Mouse (Mus musculus): Measurements from ENCODE around the gene Otud3. TPM values are rescaled to one million over a fixed set of nuclear protein-coding genes. Genes with fewer than 3 reads are reported as not detected.

Otud3 gene
- polyA plus RNA-seq, 1 experiment = 1.7 TPM

GRCm38 (mm10) chr4:138938495-138939269 lies 24.9 kb upstream of the Otud3 start:
- Histone ChIP-seq H3K36me3 (replicated peaks; ENCODE audit: low read length) (no peaks in the 10 kb centered on the region), H3K4me1 (peaks cover 6% of the 10 kb centered on the region), H3K4me3 (replicated peaks) (no peak overlapping the region), H3K27me3 (replicated peaks) (peaks cover 28% of the 10 kb centered on the region), H3K9me3 (no peaks in the 10 kb centered on the region)
- TF ChIP-seq FLI1 (IDR thresholded peaks at IDR 0.05; ENCODE audit: low read length) (no peak), GATA1 (IDR thresholded peaks at IDR 0.05; ENCODE audit: borderline replicate concordance, low read length) (no peak)

GRCm38 (mm10) chr4:138934456-138935145 lies 20.9 kb upstream of the Otud3 start:
- no peaks in the 10 kb centered on the region for H3K4me1 ChIP-seq

GRCm38 (mm10) chr4:138933862-138934261 lies 20.1 kb upstream of the Otud3 start:
- TF ChIP-seq FLI1 (IDR thresholded peaks at IDR 0.05; ENCODE audit: low read length) (no peak), GATA1 (IDR thresholded peaks at IDR 0.05; ENCODE audit: borderline replicate concordance, low read length) (no peak)
- H3K9me3 ChIP-seq = no peaks in the 10 kb centered on the region
- H3K36me3 ChIP-seq (replicated peaks; ENCODE audit: low read length) = no peaks in the 10 kb centered on the region
- H3K4me1 ChIP-seq = no peaks in the 10 kb centered on the region
- H3K27me3 ChIP-seq (replicated peaks) = peaks cover 18% of the 10 kb centered on the region
- no peak overlapping the region for H3K4me3 ChIP-seq (replicated peaks)

More at GRCm38 (mm10) chr4:138934456-138935145, 20.9 kb upstream of the Otud3 start:
- H3K4me3 ChIP-seq (replicated peaks) = no peak overlapping the region
- no peaks in the 10 kb centered on the region for H3K9me3 ChIP-seq
- no peaks in the 10 kb centered on the region for H3K36me3 ChIP-seq (replicated peaks; ENCODE audit: low read length)
- peaks cover 22% of the 10 kb centered on the region for H3K27me3 ChIP-seq (replicated peaks)
- TF ChIP-seq FLI1 (IDR thresholded peaks at IDR 0.05; ENCODE audit: low read length) (no peak), GATA1 (IDR thresholded peaks at IDR 0.05; ENCODE audit: borderline replicate concordance, low read length) (no peak)

- H3K27me3 ChIP-seq (replicated peaks) = peaks cover 37% of the 10 kb centered on the region
- H3K4me1 ChIP-seq = peaks cover 6% of the 10 kb centered on the region
- H3K9me3 ChIP-seq = no peaks in the 10 kb centered on the region
- no peak for TF ChIP-seq GATA1 (IDR thresholded peaks at IDR 0.05; ENCODE audit: borderline replicate concordance, low read length)
- no peak for TF ChIP-seq FLI1 (IDR thresholded peaks at IDR 0.05; ENCODE audit: low read length)
- no peaks in the 10 kb centered on the region for H3K36me3 ChIP-seq (replicated peaks; ENCODE audit: low read length)
- no peak overlapping the region for H3K4me3 ChIP-seq (replicated peaks)
Observed at GRCm38 (mm10) chr4:138925561-138925960, 11.8 kb upstream of the Otud3 start.

GRCm38 (mm10) chr4:138922131-138922459 lies 8.3 kb upstream of the Otud3 start:
- Histone ChIP-seq H3K4me3 (replicated peaks) (peak overlapping the region; percentile 73), H3K4me1 (peaks cover 6% of the 10 kb centered on the region), H3K36me3 (replicated peaks; ENCODE audit: low read length) (no peaks in the 10 kb centered on the region), H3K27me3 (replicated peaks) (peaks cover 34% of the 10 kb centered on the region), H3K9me3 (peaks cover 11% of the 10 kb centered on the region)
- TF ChIP-seq GATA1 (IDR thresholded peaks at IDR 0.05; ENCODE audit: borderline replicate concordance, low read length) (no peak), FLI1 (IDR thresholded peaks at IDR 0.05; ENCODE audit: low read length) (no peak)

GRCm38 (mm10) chr4:138921254-138922130 lies 7.7 kb upstream of the Otud3 start:
- Histone ChIP-seq H3K27me3 (replicated peaks) (peaks cover 30% of the 10 kb centered on the region), H3K9me3 (peaks cover 16% of the 10 kb centered on the region), H3K4me3 (replicated peaks) (peak overlapping the region; percentile 73), H3K4me1 (peaks cover 6% of the 10 kb centered on the region), H3K36me3 (replicated peaks; ENCODE audit: low read length) (no peaks in the 10 kb centered on the region)
- TF ChIP-seq GATA1 (IDR thresholded peaks at IDR 0.05; ENCODE audit: borderline replicate concordance, low read length) (no peak), FLI1 (IDR thresholded peaks at IDR 0.05; ENCODE audit: low read length) (no peak)

- no peak overlapping the region for H3K4me3 ChIP-seq (replicated peaks)
- H3K9me3 ChIP-seq = peaks cover 20% of the 10 kb centered on the region
- H3K27me3 ChIP-seq (replicated peaks) = peaks cover 25% of the 10 kb centered on the region
- H3K36me3 ChIP-seq (replicated peaks; ENCODE audit: low read length) = no peaks in the 10 kb centered on the region
- TF ChIP-seq GATA1 (IDR thresholded peaks at IDR 0.05; ENCODE audit: borderline replicate concordance, low read length) (no peak), FLI1 (IDR thresholded peaks at IDR 0.05; ENCODE audit: low read length) (no peak)
- peaks cover 17% of the 10 kb centered on the region for H3K4me1 ChIP-seq
Observed at GRCm38 (mm10) chr4:138917282-138917681, 3.5 kb upstream of the Otud3 start.

GRCm38 (mm10) chr4:138913141-138913787 lies 481 bp downstream of the Otud3 start:
- TF ChIP-seq GATA1 (IDR thresholded peaks at IDR 0.05; ENCODE audit: borderline replicate concordance, low read length) (no peak), FLI1 (IDR thresholded peaks at IDR 0.05; ENCODE audit: low read length) (no peak)
- Histone ChIP-seq H3K4me1 (peaks cover 25% of the 10 kb centered on the region), H3K27me3 (replicated peaks) (peaks cover 12% of the 10 kb centered on the region), H3K9me3 (peaks cover 18% of the 10 kb centered on the region), H3K4me3 (replicated peaks) (peak overlapping the region; percentile 97), H3K36me3 (replicated peaks; ENCODE audit: low read length) (peaks cover 19% of the 10 kb centered on the region)
